Mouse (Mus musculus) testis, adult 2 months (tissue): Measurements from ENCODE around the gene Baiap3.
"Not testable (repeated sequence)": the region's sequence is repeated elsewhere in the genome, so short reads cannot be mapped to it uniquely, and the experiment has no call there.

Experiments
- CTCF ChIP-seq: fragments of 200-500 bp; IDR thresholded peaks from 2 replicates; pipeline ENCODE4 v1.5.1; 2012; ENCODE audit warnings: low read depth, mild to moderate bottlenecking, inconsistent platforms, low read length, moderate library complexity; ENCODE audit not compliant: control insufficient read depth, insufficient read depth, insufficient replicate concordance
- POLR2A ChIP-seq: fragments of 200-500 bp; IDR thresholded peaks from 2 replicates; pipeline ENCODE4 v1.6.1; 2012; ENCODE audit warnings: low read depth, mild to moderate bottlenecking, inconsistent platforms, low read length, moderate library complexity; ENCODE audit not compliant: control insufficient read depth

DNA sequence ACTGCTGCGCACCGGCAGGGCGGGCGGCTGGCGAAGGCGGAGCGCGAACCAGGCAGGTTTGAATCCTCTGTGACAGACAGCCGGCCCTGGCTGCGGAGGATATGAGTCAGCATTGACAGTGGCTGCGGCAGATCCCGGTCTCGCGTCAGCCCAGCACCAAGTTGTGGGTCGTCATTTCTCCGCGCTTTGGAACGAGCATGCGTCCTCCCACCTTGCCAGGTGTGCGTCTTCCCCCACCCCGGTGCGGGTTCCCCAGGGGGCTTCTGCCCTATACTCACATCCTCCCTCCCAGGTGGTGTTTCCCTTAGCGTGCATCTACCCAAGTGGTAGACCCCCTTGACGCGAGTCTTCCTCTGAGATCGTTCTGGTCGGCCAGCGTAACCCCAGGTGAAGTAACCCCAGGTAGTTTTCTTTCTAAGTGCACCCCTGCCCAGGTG, 33.6 kb downstream of the Baiap3 start:
- TF ChIP-seq POLR2A, CTCF: not testable (repeated sequence)
